Mouse (Mus musculus) heart, adult 2 months (tissue): ENCODE results near the gene Ctnna3. TPM values are rescaled to one million over a fixed set of nuclear protein-coding genes. Genes with fewer than 3 reads are reported as not detected.

Experiments used
- DNase-seq, 2 experiments: peaks; one replicate each; pipeline ENCODE4 v3.0.0; 2021
- H3K27ac ChIP-seq: fragments of 200-600 bp; 2 replicates; pipeline ENCODE4 v1.8.1; 2022
- H3K27me3 ChIP-seq: fragments of 200-500 bp; 2 replicates; pipeline ENCODE4 v1.6.1; 2012; ENCODE audit warnings: mild to moderate bottlenecking, low read length, inconsistent platforms, mixed read lengths; ENCODE audit not compliant: control insufficient read depth, insufficient read depth
- H3K36me3 ChIP-seq: fragments of 200-500 bp; 2 replicates; pipeline ENCODE4 v1.6.1; 2012; ENCODE audit warnings: low read length, inconsistent platforms; ENCODE audit not compliant: control insufficient read depth, insufficient read depth
- H3K4me1 ChIP-seq: fragments of 200-500 bp; 2 replicates; pipeline ENCODE4 v1.6.1; 2011; ENCODE audit warnings: low read length; ENCODE audit not compliant: control insufficient read depth, insufficient read depth
- H3K4me3 ChIP-seq: fragments of 200-600 bp; 2 replicates; pipeline ENCODE4 v1.8.1; 2022
- H3K79me2 ChIP-seq: fragments of 200-500 bp; replicated peaks from 2 replicates; pipeline ENCODE4 v1.6.1; 2012; ENCODE audit warnings: mild to moderate bottlenecking, inconsistent platforms, low read length, moderate library complexity, mixed read lengths; ENCODE audit not compliant: control insufficient read depth, insufficient read depth
- H3K9ac ChIP-seq: fragments of 200-500 bp; 2 replicates; pipeline ENCODE4 v1.6.1; 2012; ENCODE audit warnings: low read depth, mild to moderate bottlenecking, control low read depth, inconsistent platforms, low read length, mixed read lengths
- CTCF ChIP-seq: fragments of 200-600 bp; IDR thresholded peaks from 2 replicates; pipeline ENCODE4 v1.8.1; 2022; ENCODE audit warnings: antibody characterized with exemption, mild to moderate bottlenecking, moderate library complexity
- EP300 ChIP-seq: fragments of 200-500 bp; IDR thresholded peaks from 2 replicates; pipeline ENCODE4 v1.6.1; 2011; ENCODE audit warnings: low read depth, low read length, control low read depth; ENCODE audit not compliant: insufficient read depth
- POLR2A ChIP-seq: fragments of 200-500 bp; IDR thresholded peaks from 2 replicates; pipeline ENCODE4 v1.6.1; 2011; ENCODE audit warnings: mild to moderate bottlenecking, low read depth, low read length, control low read depth; ENCODE audit not compliant: insufficient read depth
- WGBS: fragments of 180-500 bp; shearing (Covaris S2); methylation state at CpG from one replicate; pipeline ENCODE4 v1.1.7; 2018; 5-methylcytosine and 5-hydroxymethylcytosine counted together
- intact Hi-C: fragments of 180-260 bp; cut with DNase I; formaldehyde crosslinking; loops from one replicate; pipeline ENCODE4 v1.15.1; 2025
- polyA plus RNA-seq: library from polyadenylated mRNA; depleted of rRNA; stranded (reverse); fragments of >200 nt; gene quantifications from 2 replicates; pipeline ENCODE4 v1.2.3, GENCODE M21; 2012
- total RNA-seq, 2 experiments: library from RNA; stranded (reverse); gene quantifications; 2 replicates each; pipeline ENCODE4 v1.2.3; 2021

The Ctnna3 gene
- total and polyA plus RNA-seq, 3 experiments, result 6.4 to 54.6 (median 46.9) TPM

DNA sequence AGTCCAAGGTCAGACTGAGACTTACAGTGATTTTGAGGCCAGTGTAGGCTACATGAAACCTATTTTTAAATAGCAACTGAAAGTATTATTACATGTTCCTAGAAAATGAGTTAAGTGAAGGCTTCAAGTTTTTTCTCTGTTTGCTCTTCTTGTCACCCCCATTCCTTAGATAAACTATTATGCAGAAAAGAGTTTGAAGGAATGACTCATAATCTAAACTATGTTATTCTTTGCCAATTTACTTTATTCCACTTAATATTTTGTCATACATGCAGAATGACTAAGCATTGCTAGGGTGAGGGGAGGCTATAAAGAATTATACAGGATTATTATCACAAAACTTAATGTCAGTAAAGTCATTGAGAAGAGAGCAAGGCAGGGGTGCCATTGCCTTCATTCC, 479.0 kb downstream of the Ctnna3 start:
- H3K27ac ChIP-seq, result no peak overlapping the region
- H3K4me3 ChIP-seq, result no peak overlapping the region
- no peaks in the 10 kb centered on the region for H3K79me2 ChIP-seq
- DNase-seq, result no peak
- no peak for TF ChIP-seq CTCF
- no peak for TF ChIP-seq EP300
- no peak for TF ChIP-seq POLR2A
- no peaks in the 10 kb centered on the region for H3K27me3 ChIP-seq
- H3K4me1 ChIP-seq, result no peaks in the 10 kb centered on the region
- no peaks in the 10 kb centered on the region for H3K36me3 ChIP-seq
- no peak overlapping the region for H3K9ac ChIP-seq
- intact Hi-C loops, result no loop called here

DNA sequence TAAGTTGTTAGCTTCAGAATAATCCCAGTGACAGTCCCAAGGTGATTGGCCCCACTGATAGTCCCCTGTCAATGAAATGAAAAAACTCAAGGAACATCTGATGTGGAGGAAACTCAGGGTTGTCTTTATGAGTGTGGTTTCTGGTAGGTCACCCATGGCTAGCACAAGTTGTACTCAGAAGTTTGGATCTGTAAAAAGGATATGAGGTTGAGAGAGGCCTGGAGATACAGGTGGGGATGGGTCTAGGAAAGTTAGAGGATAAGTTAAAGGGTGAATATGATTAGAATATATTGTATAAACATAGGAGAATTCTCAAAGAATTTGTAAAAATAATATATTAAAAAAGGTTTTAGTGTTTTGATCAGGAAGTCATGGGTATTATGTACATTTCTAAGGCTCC, 497.4 kb downstream of the Ctnna3 start, which contains the start of gene Gm10118:
TSS of gene Gm10118 (minus strand) at position 101 of the 400 bp plus-strand sequence.
- Histone ChIP-seq H3K4me3 (no peak within 1 kb of the TSS), H3K9ac (no peak within 1 kb of the TSS), H3K4me1 (no peaks in the 10 kb centered on the region), H3K36me3 (no peaks in the 10 kb centered on the region), H3K27ac (no peak within 1 kb of the TSS), H3K79me2 (no peaks in the 10 kb centered on the region), H3K27me3 (no peaks in the 10 kb centered on the region)
- DNase-seq, result no peak
- TF ChIP-seq POLR2A (no peak), CTCF (no peak), EP300 (no peak)
- intact Hi-C loops, result no loop called here

DNA sequence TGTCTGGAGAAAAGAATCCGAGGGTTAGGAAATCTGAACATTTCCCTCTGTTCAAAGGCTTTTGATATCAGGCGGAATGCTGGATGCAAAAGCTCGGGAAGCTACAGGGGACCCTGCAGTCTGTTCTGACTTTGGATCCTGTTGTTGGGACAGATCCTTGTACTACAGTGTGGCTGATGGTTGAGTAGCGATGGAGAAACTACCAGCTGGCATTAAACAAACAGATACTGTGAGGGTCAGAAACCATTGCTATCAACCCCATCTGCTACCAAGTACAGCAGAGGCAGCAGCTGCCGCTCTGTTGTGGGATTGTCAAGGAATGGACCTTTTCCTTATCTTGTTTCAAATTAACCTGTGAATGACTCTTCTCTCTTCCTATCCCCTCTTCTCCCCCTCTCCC, 504.0 kb downstream of the Ctnna3 start:
- Histone ChIP-seq H3K27me3 (no peaks in the 10 kb centered on the region), H3K9ac (no peak overlapping the region), H3K79me2 (no peaks in the 10 kb centered on the region), H3K27ac (no peak overlapping the region), H3K36me3 (no peaks in the 10 kb centered on the region), H3K4me1 (no peaks in the 10 kb centered on the region), H3K4me3 (no peak overlapping the region)
- intact Hi-C loops, result no loop called here
- 59% methylated on average over 5 of the region's 5 CpGs for WGBS
- TF ChIP-seq POLR2A (no peak), EP300 (no peak), CTCF (no peak)
- no peak for DNase-seq

DNA sequence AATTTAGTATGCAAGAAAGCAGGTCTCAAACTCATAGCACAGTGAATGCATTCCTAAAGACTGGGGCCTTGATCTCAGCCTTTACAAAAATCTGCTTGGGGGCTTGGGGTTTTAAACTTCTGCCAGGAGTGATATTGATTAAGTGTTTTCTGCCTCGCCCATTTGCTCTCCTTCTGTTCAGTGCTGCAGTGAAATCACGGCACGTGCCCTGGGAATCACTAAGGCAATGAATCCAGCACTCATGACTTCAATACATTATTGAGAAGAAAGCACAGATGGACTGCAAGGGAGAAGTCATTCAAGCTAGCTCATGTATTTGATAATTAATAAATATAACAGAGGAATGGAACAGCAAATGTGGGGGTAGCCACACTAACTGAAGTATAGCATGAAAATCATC, 515.6 kb downstream of the Ctnna3 start:
- Histone ChIP-seq H3K27ac (no peak overlapping the region), H3K79me2 (no peaks in the 10 kb centered on the region), H3K4me1 (peaks cover 2% of the 10 kb centered on the region), H3K4me3 (no peak overlapping the region), H3K36me3 (peaks cover 2% of the 10 kb centered on the region), H3K9ac (no peak overlapping the region), H3K27me3 (no peaks in the 10 kb centered on the region)
- intact Hi-C loops, result no loop called here
- TF ChIP-seq POLR2A (no peak), EP300 (no peak), CTCF (no peak)
- DNase-seq, result no peak
- 93% methylated on average over 3 of the region's 3 CpGs for WGBS

DNA sequence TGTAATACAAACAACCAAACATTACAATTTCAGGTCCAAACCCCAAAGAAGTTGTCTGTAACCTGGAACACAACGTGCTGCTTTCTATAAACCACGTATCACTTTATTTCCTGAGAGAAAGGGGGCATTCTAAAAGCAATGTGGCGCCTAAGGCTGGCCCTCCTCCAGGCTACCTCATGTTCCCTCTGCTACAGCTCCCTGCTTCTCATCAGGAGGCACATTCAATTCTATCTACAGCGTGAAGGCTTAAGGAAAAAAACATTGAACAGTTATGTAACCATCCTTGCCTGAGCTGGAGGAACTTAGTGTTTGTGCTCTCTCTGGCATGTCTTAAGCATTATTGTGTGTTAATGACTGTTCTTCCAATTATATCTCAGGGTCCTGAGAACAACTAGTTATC, 517.4 kb downstream of the Ctnna3 start:
- intact Hi-C loops, result no loop called here
- Histone ChIP-seq H3K27ac (no peak overlapping the region), H3K4me1 (peaks cover 7% of the 10 kb centered on the region), H3K4me3 (no peak overlapping the region), H3K9ac (no peak overlapping the region), H3K79me2 (no peaks in the 10 kb centered on the region), H3K36me3 (peaks cover 3% of the 10 kb centered on the region), H3K27me3 (no peaks in the 10 kb centered on the region)
- DNase-seq, result no peak
- TF ChIP-seq EP300 (no peak), POLR2A (no peak), CTCF (no peak)
- 73% methylated on average over 4 of the region's 4 CpGs for WGBS

DNA sequence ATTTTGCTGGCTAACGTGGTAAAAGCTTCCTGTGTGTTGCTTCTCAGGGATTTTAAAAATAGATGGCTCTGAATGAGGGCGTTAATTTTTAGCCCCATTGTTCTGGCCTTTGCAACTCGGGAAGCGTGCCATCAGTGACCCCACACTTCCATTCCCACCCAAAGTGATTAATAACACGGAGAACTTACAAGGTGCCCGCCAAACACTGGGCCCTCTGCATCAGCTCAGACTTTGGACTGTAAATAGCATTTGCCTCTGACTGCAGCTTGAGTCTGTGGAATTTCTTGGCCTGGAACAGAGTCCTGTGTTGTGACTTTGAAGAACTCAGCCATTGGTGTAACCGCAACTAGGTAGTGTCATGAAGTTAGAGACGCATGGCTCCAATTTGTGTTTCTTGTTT, 521.0 kb downstream of the Ctnna3 start:
- H3K27ac ChIP-seq, result no peak overlapping the region; the same call in 1 of the 2 replicates
- no peak overlapping the region for H3K9ac ChIP-seq
- WGBS, result 9% methylated on average over 8 of the region's 8 CpGs
- intact Hi-C loops, result loop anchor here (10.0 kb wide), 1 partner anchor 66 kb away; no protein-coding TSS in a partner anchor
- peaks cover 7% of the 10 kb centered on the region for H3K4me1 ChIP-seq
- H3K27me3 ChIP-seq, result no peaks in the 10 kb centered on the region
- TF ChIP-seq POLR2A (no peak), EP300 (0 out of 2 replicates have a peak, but pooled peaks have one; percentile 14)
- H3K4me3 ChIP-seq, result no peak overlapping the region
- H3K36me3 ChIP-seq, result peaks cover 3% of the 10 kb centered on the region
- no peaks in the 10 kb centered on the region for H3K79me2 ChIP-seq
- DNase-seq, result peak; percentile 32

DNA sequence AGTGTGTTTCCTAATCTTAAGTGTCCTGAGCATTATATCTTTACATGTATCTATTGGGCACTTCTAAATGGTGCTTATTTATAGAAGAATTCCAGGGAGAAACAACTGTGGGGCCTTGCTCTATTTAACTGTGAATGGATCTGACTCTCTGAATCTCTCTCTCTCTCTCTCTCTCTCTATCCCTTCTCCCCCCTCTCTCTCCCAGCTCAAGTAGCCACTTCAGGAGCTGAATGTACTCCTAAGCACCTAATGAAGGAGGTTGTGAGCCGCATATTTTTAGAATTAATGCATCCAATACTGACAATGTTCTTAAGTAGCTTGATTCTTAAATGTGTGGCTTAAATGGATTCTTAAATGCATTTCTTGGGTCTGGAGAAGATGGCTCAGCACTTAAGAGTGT, 521.6 kb downstream of the Ctnna3 start:
- Histone ChIP-seq H3K9ac (no peak overlapping the region), H3K36me3 (peaks cover 3% of the 10 kb centered on the region), H3K27ac (no peak overlapping the region), H3K4me3 (no peak overlapping the region), H3K27me3 (no peaks in the 10 kb centered on the region), H3K79me2 (no peaks in the 10 kb centered on the region), H3K4me1 (peaks cover 7% of the 10 kb centered on the region)
- WGBS, result 71% methylated on average over 1 of the region's 1 CpGs
- TF ChIP-seq CTCF (no peak), EP300 (no peak), POLR2A (no peak)
- intact Hi-C loops, result loop anchor here (10.0 kb wide), 1 partner anchor 67 kb away; no protein-coding TSS in a partner anchor
- DNase-seq, result no peak
